Mouse (Mus musculus) testis, adult 2 months (tissue): ENCODE measurements at regions not wholly inside any gene's neighbourhood (a gene's known extent, or its start where the extent isn't known, plus 50 kb on each side); places are given as distances from the start of the nearest gene placed in this dataset.
A peak's percentile ranks its signal among the peaks of the same experiment; 100 is the strongest.

Source experiments
- H3K27ac ChIP-seq: fragments of 200-500 bp; 2 replicates; pipeline ENCODE4 v1.5.1; 2012; ENCODE audit warnings: low read depth, low read length; ENCODE audit not compliant: control insufficient read depth, insufficient read depth
- H3K27me3 ChIP-seq: fragments of 200-500 bp; 2 replicates; pipeline ENCODE4 v1.6.1; 2012; ENCODE audit warnings: mild to moderate bottlenecking, low read length, moderate library complexity; ENCODE audit not compliant: control insufficient read depth, insufficient read depth
- H3K36me3 ChIP-seq: fragments of 200-500 bp; 2 replicates; pipeline ENCODE4 v1.6.1; 2012; ENCODE audit warnings: mild to moderate bottlenecking, low read length; ENCODE audit not compliant: control insufficient read depth, insufficient read depth
- H3K4me1 ChIP-seq: fragments of 200-500 bp; 2 replicates; pipeline ENCODE4 v1.6.1; 2012; ENCODE audit warnings: low read length; ENCODE audit not compliant: control insufficient read depth, insufficient read depth
- H3K4me3 ChIP-seq: fragments of 200-500 bp; 2 replicates; pipeline ENCODE4 v1.5.1; 2012; ENCODE audit warnings: low read depth, mild to moderate bottlenecking, low read length, moderate library complexity, mixed read lengths; ENCODE audit not compliant: control insufficient read depth
- CTCF ChIP-seq: fragments of 200-500 bp; IDR thresholded peaks from 2 replicates; pipeline ENCODE4 v1.5.1; 2012; ENCODE audit warnings: low read depth, mild to moderate bottlenecking, inconsistent platforms, low read length, moderate library complexity; ENCODE audit not compliant: control insufficient read depth, insufficient read depth, insufficient replicate concordance
- POLR2A ChIP-seq: fragments of 200-500 bp; IDR thresholded peaks from 2 replicates; pipeline ENCODE4 v1.6.1; 2012; ENCODE audit warnings: low read depth, mild to moderate bottlenecking, inconsistent platforms, low read length, moderate library complexity; ENCODE audit not compliant: control insufficient read depth

DNA sequence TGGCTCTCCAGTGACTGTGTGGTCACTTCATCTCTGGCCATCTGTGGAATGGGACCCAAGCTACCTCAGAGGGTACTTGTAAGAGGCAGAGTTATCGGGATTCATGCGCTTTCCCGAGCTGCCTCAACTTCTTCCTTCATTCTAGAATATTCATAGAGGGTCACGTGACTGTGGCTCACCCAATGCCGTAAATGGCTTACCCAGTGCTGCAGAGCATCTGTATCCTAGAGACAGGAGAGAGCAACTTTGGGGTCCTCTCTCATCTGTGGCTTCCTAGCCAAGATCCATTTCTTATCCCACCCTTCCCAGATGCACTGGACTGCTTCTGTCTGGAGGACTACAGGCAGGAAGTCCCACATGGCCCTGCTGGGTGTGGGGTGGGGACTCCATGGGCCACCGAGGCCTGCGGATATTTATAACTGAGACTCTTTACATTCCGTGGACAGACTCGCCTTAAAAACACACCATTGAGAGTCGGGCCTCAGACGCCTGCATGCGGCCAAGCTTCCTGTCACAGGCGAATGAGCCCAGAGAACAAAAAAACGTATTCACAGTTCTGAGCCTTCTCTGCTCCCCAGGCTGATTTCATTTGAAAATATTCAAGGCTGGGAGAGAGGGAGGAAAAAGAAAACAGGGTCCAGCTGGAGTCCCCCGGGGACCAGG lies 138.3 kb upstream of the Haao start:
- Histone ChIP-seq H3K4me3 (no peak overlapping the region), H3K27me3 (no peaks in the 10 kb centered on the region), H3K36me3 (no peaks in the 10 kb centered on the region), H3K27ac (no peak overlapping the region), H3K4me1 (peaks cover 16% of the 10 kb centered on the region)
- TF ChIP-seq POLR2A (no peak), CTCF (no peak)

DNA sequence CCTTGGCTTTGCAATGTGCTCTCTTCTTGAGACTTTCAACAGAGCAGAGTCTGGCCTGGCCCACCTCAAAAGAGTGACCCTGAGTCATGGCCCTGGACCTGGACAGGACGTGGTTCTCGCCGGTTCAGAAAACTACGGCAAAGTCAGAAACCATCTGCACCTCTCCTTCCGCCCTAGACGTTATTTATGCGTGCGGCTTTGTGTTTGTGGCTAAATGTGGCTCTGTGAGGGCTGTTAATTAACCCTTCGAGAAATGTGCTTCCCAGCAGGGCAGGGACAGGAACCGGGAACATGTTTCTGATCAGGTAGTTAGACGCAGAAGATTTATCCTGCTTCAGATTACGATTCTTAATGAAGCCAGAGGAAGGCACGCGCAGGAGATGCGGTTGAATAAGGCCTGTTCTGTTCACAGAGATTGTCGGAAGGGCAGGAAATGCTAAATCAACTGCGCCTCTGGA lies 137.6 kb upstream of the Haao start:
- Histone ChIP-seq H3K36me3 (no peaks in the 10 kb centered on the region), H3K27me3 (no peaks in the 10 kb centered on the region), H3K4me3 (peak overlapping the region; percentile 46), H3K27ac (no peak overlapping the region), H3K4me1 (peaks cover 14% of the 10 kb centered on the region)
- TF ChIP-seq POLR2A (no peak), CTCF (no peak)

- TF ChIP-seq CTCF = no peak
- no peak for TF ChIP-seq POLR2A
- Histone ChIP-seq H3K27me3 (no peaks in the 10 kb centered on the region), H3K36me3 (no peaks in the 10 kb centered on the region), H3K4me3 (no peak overlapping the region), H3K27ac (no peak overlapping the region), H3K4me1 (peaks cover 20% of the 10 kb centered on the region)
These were observed 136.2 kb upstream of the Haao start for GRCm38 (mm10) chr17:83983837-83984388.

GRCm38 (mm10) chr17:83983070-83983836 lies 135.5 kb upstream of the Haao start:
- TF ChIP-seq POLR2A (no peak), CTCF (no peak)
- no peaks in the 10 kb centered on the region for H3K27me3 ChIP-seq
- H3K4me3 ChIP-seq = no peak overlapping the region
- H3K36me3 ChIP-seq = no peaks in the 10 kb centered on the region
- peaks cover 21% of the 10 kb centered on the region for H3K4me1 ChIP-seq
- H3K27ac ChIP-seq = no peak overlapping the region

- Histone ChIP-seq H3K36me3 (no peaks in the 10 kb centered on the region), H3K4me1 (peaks cover 21% of the 10 kb centered on the region), H3K4me3 (no peak overlapping the region), H3K27me3 (no peaks in the 10 kb centered on the region), H3K27ac (peak overlapping the region; percentile 55; the same call in 1 of the 2 replicates)
- TF ChIP-seq POLR2A = no peak
- TF ChIP-seq CTCF = no peak
These were observed 134.9 kb upstream of the Haao start for GRCm38 (mm10) chr17:83982700-83983069.

DNA sequence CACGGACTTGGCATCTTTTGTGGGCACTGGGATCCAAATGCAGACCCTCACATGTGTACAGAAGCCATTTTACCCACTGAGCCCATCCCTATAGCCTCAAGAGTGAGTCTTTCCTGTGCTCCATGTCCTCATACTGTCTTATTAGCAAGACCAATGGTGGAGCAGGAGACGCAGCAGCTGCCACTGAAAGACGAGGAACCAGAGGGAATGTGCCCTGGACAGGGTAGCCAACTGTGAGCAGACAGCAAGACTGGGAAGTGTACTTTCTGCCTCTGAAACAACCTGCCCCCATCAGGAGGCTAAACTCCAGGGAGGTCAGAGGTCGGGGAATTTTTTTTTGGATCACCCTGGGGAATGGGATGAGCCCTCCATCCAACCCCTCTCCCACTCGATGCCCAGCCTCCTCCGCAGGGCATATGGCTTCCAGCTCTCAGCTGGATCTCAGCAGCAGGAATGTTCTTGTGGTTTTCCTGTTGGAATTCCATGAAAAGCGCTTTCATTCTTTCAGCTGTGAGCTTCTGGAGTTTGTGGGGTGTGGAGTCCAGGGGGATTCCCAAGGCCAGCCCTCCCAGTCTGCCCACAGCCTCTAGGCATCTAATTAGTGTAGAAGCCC lies 131.2 kb upstream of the Haao start:
- TF ChIP-seq CTCF = no peak
- no peak for TF ChIP-seq POLR2A
- peaks cover 7% of the 10 kb centered on the region for H3K4me1 ChIP-seq
- no peaks in the 10 kb centered on the region for H3K36me3 ChIP-seq

DNA sequence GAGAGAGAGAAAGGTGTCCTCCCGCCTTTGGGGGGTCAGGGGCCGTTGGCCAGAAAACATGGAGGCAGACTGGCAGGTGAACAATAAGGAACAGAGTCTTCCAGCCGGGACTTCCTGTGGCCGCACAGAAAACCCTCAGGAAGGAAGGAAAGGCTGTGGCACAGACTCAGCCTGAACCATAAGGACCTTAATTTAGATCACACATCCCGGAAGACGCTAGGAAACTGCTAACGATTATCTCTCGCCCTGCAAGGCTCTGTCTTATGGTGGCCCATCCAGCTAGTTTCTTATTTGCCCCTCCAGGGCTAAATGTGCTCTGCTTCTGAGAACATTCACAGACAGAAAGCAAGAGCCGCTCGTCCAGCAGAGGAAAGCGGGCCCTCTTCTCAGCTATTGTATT lies 130.0 kb upstream of the Haao start:
- H3K4me3 ChIP-seq = no peak overlapping the region
- no peaks in the 10 kb centered on the region for H3K36me3 ChIP-seq
- no peaks in the 10 kb centered on the region for H3K27me3 ChIP-seq
- no peak overlapping the region for H3K27ac ChIP-seq
- TF ChIP-seq POLR2A (no peak), CTCF (no peak)
- H3K4me1 ChIP-seq = peaks cover 7% of the 10 kb centered on the region

More for the DNA sequence above, 131.2 kb upstream of the Haao start:
- no peaks in the 10 kb centered on the region for H3K27me3 ChIP-seq
- H3K27ac ChIP-seq = no peak overlapping the region
- no peak overlapping the region for H3K4me3 ChIP-seq
